Mouse (Mus musculus): ENCODE data around the gene D330020A13Rik.

DNA sequence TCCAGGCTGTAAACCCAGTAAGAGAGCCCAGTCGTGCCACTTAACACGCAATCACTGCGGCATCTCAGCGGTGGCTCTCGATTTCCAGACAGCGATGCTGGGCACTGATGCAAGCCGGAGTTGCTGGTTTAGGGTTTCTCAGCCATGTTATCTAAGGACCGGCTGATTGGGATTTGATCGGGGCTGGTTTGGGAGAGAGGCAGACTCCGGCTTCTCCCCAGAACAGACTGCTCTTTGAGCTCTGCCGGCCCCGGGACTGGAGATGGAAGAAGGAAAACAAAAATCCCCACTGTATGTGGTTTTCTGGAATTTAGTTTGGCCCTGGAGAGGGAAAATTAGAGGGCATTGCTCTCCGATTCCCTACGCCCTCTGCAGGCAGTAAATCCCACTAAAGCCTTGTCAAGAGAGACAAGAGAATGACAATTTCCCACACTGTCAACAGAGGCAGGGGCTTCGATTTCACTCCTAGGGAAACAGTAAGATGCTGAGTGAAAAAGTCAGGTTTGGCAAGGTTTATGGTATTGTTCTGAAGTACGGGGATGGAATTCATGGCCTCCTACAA is 8.7 kb downstream of the D330020A13Rik start:
- TF ChIP-seq HCFC1 (IDR thresholded peaks at IDR 0.05; ENCODE audit: borderline replicate concordance, insufficient read depth, low read length) (no peak), CHD2 (IDR thresholded peaks at IDR 0.05; ENCODE audit: low read depth, low read length) (no peak), ZNF384 (IDR thresholded peaks at IDR 0.05; ENCODE audit: low read depth, low read length) (no peak)
